Mouse (Mus musculus) splenic B cell, adult 2 months (primary cell): ENCODE data around the gene Sept9.
A peak's percentile ranks its signal among the peaks of the same experiment; 100 is the strongest.
"Not testable (repeated sequence)": the region's sequence is repeated elsewhere in the genome, so short reads cannot be mapped to it uniquely, and the experiment has no call there.

Source experiments
- DNase-seq: peaks from one replicate; pipeline ENCODE4 v3.0.0-alpha.2; 2011; ENCODE audit warnings: low read depth, low spot score
- H3K27me3 ChIP-seq: 2 replicates; pipeline ENCODE4 v1.6.1; 2012; ENCODE audit warnings: mild to moderate bottlenecking, low read length, moderate library complexity, mixed read lengths; ENCODE audit not compliant: control insufficient read depth, poor library complexity, insufficient read depth, severe bottlenecking
- H3K36me3 ChIP-seq: 2 replicates; pipeline ENCODE4 v1.6.1; 2012; ENCODE audit warnings: mild to moderate bottlenecking, low read length, moderate library complexity, mixed read lengths; ENCODE audit not compliant: control insufficient read depth, poor library complexity, insufficient read depth, severe bottlenecking

The Sept9 gene

GRCm38 (mm10) chr11:117336081-117336788 lies 136.8 kb downstream of the Sept9 start:
- Histone ChIP-seq H3K27me3 (no peaks in the 10 kb centered on the region), H3K36me3 (no peaks in the 10 kb centered on the region)
- no peak for DNase-seq

DNA sequence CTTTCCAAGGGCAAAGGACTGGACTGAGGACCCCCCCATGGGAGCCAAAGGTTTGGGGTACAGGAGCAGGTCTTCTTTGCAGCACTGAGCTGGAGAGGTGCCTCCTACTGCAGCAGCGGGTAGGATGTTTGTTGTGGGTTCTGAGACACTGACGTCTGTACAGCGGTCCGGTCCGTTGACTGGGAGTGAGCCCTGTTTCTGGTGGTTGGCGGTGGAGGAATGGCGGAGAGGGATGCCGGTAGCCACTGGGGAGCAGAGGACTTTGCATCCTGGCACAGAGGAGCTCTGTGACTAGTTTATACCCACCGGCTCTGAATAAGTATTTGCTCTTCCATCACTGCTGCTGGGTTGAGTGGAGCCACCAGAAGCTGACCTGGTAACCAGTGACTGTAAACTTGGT lies 138.3 kb downstream of the Sept9 start:
- no peaks in the 10 kb centered on the region for H3K27me3 ChIP-seq
- no peaks in the 10 kb centered on the region for H3K36me3 ChIP-seq
- DNase-seq: no peak

DNA sequence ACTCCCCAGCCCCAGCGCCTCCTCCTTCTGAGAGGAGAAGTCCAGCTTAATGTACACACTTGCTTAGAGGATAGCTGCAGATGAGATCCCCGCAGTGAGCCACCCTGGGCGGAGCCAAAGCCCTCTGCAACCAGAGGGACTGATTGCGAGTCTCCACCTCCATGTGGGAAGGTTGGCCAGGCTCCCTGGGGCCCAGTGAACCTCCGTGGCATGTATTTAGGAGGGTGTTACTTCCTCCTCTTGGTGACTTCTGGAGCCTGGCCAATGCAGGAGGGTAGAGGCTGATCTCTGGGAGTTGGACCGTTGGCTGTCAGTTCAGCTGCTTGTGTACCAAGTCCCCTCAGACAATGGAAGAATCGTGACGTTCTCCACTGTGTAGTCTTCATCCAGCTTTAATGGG lies 139.0 kb downstream of the Sept9 start:
- H3K27me3 ChIP-seq: no peaks in the 10 kb centered on the region
- DNase-seq: no peak
- no peaks in the 10 kb centered on the region for H3K36me3 ChIP-seq

- Histone ChIP-seq H3K27me3 (no peaks in the 10 kb centered on the region), H3K36me3 (no peaks in the 10 kb centered on the region)
- no peak for DNase-seq
Observed at GRCm38 (mm10) chr11:117339050-117339449, 139.6 kb downstream of the Sept9 start.

- Histone ChIP-seq H3K27me3 (no peaks in the 10 kb centered on the region), H3K36me3 (no peaks in the 10 kb centered on the region)
- no peak for DNase-seq
Observed at GRCm38 (mm10) chr11:117341218-117341617, 141.8 kb downstream of the Sept9 start.

- no peaks in the 10 kb centered on the region for H3K27me3 ChIP-seq
- DNase-seq: no peak
- H3K36me3 ChIP-seq: no peaks in the 10 kb centered on the region
Observed at GRCm38 (mm10) chr11:117342076-117342475, 142.6 kb downstream of the Sept9 start.

GRCm38 (mm10) chr11:117342490-117342889 lies 143.0 kb downstream of the Sept9 start:
- H3K27me3 ChIP-seq, DNase-seq, H3K36me3 ChIP-seq: not testable (repeated sequence)

DNA sequence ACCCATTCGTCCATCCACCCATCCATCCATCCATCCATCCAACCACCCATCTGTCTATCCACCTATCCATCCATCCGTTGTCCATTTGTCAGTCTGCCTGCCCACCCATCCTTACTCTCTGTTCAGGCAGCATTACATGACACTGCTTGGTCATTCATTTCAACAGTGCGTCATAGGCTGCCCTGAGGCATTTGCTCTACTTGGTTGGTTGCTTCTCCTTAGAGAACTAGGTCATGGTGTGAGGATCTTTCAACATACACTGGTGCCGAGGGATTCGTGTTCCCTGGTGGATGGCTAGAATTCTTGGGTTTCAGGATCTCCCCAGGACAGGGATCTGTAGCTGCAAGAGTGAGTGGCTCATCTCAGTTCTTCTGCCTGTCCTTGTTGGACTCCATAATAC lies 144.3 kb downstream of the Sept9 start:
- Histone ChIP-seq H3K36me3 (no peaks in the 10 kb centered on the region), H3K27me3 (no peaks in the 10 kb centered on the region)
- no peak for DNase-seq

DNA sequence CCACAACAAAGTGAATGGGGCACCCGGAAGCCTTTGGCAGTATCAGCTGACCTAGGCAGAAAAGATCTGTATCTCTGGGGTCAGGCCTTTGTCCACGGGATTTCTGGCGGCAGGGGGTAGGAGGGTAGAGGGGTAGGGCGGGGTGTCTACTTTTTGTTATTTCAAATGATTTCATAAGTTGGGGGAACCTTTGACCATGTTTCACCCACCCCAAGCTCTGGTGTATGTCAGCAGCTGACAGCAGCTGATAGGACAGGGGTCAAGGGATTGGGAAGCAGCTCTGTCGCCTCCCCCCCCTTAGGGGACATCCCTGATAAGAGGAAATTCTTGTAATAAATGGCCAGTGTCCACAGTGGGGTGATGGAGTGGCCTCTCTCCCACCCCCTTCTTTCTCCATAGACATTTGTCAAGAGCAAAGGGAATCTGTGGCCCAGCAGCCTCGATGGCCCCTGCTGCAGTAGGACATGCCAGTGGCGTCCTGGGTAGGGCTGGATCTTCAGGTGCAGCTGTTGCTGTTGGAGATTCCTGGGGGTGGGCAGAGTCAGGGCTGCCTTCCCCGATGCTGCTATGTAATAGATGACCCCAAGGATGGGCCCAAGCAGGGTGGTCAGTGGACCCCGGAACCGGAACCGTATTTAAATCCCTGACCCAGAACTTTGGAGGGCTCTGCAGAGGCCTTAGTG lies 145.0 kb downstream of the Sept9 start:
- H3K36me3 ChIP-seq: no peaks in the 10 kb centered on the region
- DNase-seq: no peak
- H3K27me3 ChIP-seq: no peaks in the 10 kb centered on the region

DNA sequence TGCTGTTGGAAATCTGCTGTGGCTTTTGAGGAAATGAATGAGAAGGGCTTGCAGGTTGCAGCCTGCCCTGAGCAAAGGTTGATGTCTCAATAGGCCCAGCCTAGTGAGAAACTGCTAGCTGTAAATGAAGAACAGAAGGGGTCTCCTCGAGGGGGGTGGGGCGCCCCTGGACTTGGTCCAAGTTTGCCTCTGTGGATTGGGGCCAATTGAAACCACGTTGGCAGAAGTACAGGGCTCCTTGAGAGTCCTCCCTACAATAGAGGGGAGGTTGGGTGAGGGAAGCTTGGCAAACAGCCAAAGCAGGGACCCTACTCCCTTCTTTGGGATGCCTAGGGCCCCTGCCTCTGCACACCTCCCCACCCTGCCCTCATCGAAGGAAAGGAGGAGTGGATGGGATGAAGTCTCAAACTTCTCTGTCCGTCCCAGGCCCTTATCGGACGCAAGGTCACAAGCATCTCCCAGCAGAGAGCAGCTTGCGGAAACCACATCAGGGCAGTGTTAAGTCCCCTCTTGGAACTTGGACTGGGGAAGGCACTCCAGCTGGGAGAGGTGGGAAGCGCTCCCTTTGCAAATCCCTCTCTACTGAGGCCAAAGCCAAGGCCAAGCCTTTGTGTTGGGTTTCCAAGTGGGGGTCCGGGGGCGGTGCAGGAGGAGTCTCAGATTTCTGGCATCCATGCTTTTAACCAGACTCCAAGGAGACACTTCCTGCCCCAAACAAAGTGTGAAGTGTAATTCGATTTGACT lies 145.7 kb downstream of the Sept9 start:
- H3K27me3 ChIP-seq: no peaks in the 10 kb centered on the region
- DNase-seq: no peak
- no peaks in the 10 kb centered on the region for H3K36me3 ChIP-seq

DNA sequence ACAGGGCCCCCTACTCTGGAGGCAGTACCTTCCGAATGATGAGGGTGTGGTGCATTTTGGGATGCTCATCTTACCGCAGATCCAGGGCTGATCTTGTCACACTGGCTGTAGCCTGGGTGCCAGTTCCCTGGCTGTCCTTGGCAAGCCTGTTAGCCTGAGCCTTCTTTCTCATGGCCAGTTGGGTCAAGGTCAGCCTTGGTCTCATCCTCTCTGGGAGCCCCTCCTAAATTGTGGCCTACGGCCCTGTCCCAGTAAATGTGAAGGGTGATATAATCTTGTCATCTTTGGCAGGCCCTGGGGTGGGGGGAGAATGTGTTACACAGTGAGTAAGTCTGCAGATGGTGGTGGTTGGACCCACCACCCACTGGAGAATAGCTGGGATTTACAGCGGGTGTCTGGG lies 147.8 kb downstream of the Sept9 start:
- no peak for DNase-seq
- peaks cover 5% of the 10 kb centered on the region for H3K36me3 ChIP-seq
- H3K27me3 ChIP-seq: no peaks in the 10 kb centered on the region

- peak; percentile 59 for DNase-seq
- no peaks in the 10 kb centered on the region for H3K27me3 ChIP-seq
Observed at GRCm38 (mm10) chr11:117348429-117349103, 149.1 kb downstream of the Sept9 start.

DNA sequence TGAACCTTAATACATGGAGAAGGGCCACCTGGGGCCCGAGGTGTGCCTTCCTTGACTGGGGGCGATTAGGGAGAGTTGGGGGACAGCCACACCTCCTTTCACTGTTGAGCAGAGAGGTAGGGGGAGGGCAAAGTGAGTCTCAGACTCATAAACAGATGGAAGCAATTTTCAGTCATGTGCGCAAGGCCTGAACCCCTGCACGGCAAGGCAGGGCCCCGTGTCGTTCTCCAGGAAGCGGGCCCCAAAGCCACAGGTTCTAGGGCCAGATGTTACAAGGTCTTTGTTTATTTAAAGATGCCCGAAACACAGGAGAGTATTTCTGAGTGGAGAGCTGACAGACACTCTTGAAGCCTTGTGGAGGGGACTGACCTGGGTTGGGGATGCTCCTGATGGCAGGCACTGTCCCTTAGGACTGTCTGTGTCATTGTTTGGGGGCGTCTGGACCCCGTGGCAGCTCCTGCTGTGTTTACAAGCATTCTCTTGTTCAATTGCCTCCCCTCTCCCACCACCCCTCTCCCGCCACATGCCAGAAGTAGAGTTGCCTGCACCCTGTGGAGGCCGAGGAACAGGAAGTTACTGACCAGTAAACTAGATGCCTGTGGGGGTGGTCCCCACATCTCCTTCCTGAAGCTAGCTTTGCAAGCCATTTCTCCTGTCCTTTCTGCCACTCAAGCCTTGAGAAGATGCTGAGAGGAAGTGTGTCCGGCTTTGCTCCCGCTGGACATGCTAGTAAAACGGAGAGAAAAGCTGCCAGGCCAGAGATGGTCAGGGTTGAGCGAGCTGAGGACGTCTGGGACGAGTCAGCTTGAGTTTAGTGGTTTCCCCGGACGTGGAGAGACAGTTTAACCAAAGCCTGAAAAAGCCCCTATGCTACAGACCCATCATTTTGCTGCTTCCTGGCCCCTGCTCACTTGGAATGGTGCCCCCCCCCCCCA lies 150.2 kb downstream of the Sept9 start:
- H3K36me3 ChIP-seq: peaks cover 7% of the 10 kb centered on the region
- H3K27me3 ChIP-seq: no peaks in the 10 kb centered on the region
- peak; percentile 55 for DNase-seq

More at GRCm38 (mm10) chr11:117348429-117349103, 149.1 kb downstream of the Sept9 start:
- peaks cover 7% of the 10 kb centered on the region for H3K36me3 ChIP-seq
